Mouse (Mus musculus) bone marrow macrophage, adult 2 months (primary cell): ENCODE data around the gene Zfp423. TPM values are rescaled to one million over a fixed set of nuclear protein-coding genes. Genes with fewer than 3 reads are reported as not detected.

ENCODE experiments used
- H3K27ac ChIP-seq: 2 replicates; pipeline ENCODE4 v1.5.1; 2012; ENCODE audit warnings: low read depth, low read length; ENCODE audit not compliant: insufficient read depth
- H3K4me1 ChIP-seq: 2 replicates; pipeline ENCODE4 v1.6.1; 2012; ENCODE audit warnings: low read length; ENCODE audit not compliant: control insufficient read depth, insufficient read depth
- H3K4me3 ChIP-seq: 2 replicates; pipeline ENCODE4 v1.5.1; 2012; ENCODE audit warnings: mild to moderate bottlenecking, low read length, moderate library complexity; ENCODE audit not compliant: insufficient read depth
- CTCF ChIP-seq: IDR thresholded peaks from 2 replicates; pipeline ENCODE4 v1.5.1; 2012; ENCODE audit warnings: low read depth, mild to moderate bottlenecking, low read length, moderate library complexity
- POLR2A ChIP-seq: IDR thresholded peaks from 2 replicates; pipeline ENCODE4 v1.6.1; 2012; ENCODE audit warnings: mild to moderate bottlenecking, low read depth, low read length, borderline replicate concordance
- polyA plus RNA-seq: library from polyadenylated mRNA; stranded (reverse); fragments of >200 nt; gene quantifications from 2 replicates; pipeline ENCODE4 v1.2.4, GENCODE M21; 2012; ENCODE audit not compliant: missing spikeins, insufficient read depth, insufficient read length

Gene Zfp423
- polyA plus RNA-seq, 1 experiment: not detected

GRCm38 (mm10) chr8:87962514-87963225 lies 3.3 kb upstream of the Zfp423 start:
- no peak for TF ChIP-seq POLR2A
- Histone ChIP-seq H3K4me1 (no peaks in the 10 kb centered on the region), H3K27ac (no peak overlapping the region), H3K4me3 (no peak overlapping the region)

GRCm38 (mm10) chr8:87961680-87962513 lies 2.5 kb upstream of the Zfp423 start:
- Histone ChIP-seq H3K4me1 (no peaks in the 10 kb centered on the region), H3K4me3 (no peak overlapping the region), H3K27ac (no peak overlapping the region)
- TF ChIP-seq POLR2A (no peak), CTCF (no peak)

- Histone ChIP-seq H3K4me3 (no peak overlapping the region), H3K27ac (no peak overlapping the region), H3K4me1 (no peaks in the 10 kb centered on the region)
- TF ChIP-seq CTCF (peak; percentile 50), POLR2A (no peak)
Observed at GRCm38 (mm10) chr8:87961108-87961507, 1.7 kb upstream of the Zfp423 start.

GRCm38 (mm10) chr8:87960061-87960749 lies 810 bp upstream of the Zfp423 start:
- H3K27ac ChIP-seq: no peak overlapping the region
- no peak overlapping the region for H3K4me3 ChIP-seq
- no peak for TF ChIP-seq CTCF
- no peak for TF ChIP-seq POLR2A
- no peaks in the 10 kb centered on the region for H3K4me1 ChIP-seq

GRCm38 (mm10) chr8:87958451-87959319 lies 710 bp downstream of the Zfp423 start:
- peak overlapping the region; percentile 55 for H3K4me3 ChIP-seq
- no peaks in the 10 kb centered on the region for H3K4me1 ChIP-seq
- TF ChIP-seq POLR2A: no peak
- no peak overlapping the region for H3K27ac ChIP-seq

GRCm38 (mm10) chr8:87957871-87958450 lies 1.4 kb downstream of the Zfp423 start:
- Histone ChIP-seq H3K27ac (no peak overlapping the region), H3K4me3 (no peak overlapping the region), H3K4me1 (no peaks in the 10 kb centered on the region)
- TF ChIP-seq CTCF (no peak), POLR2A (no peak)

GRCm38 (mm10) chr8:87956001-87956400 lies 3.4 kb downstream of the Zfp423 start:
- Histone ChIP-seq H3K27ac (no peak overlapping the region), H3K4me1 (no peaks in the 10 kb centered on the region), H3K4me3 (no peak overlapping the region)
- no peak for TF ChIP-seq CTCF
- TF ChIP-seq POLR2A: no peak

GRCm38 (mm10) chr8:87953473-87953872 lies 5.9 kb downstream of the Zfp423 start:
- TF ChIP-seq POLR2A: no peak
- TF ChIP-seq CTCF: no peak
- Histone ChIP-seq H3K27ac (no peak overlapping the region), H3K4me3 (no peak overlapping the region), H3K4me1 (no peaks in the 10 kb centered on the region)

- Histone ChIP-seq H3K4me1 (no peaks in the 10 kb centered on the region), H3K27ac (no peak overlapping the region), H3K4me3 (no peak overlapping the region)
- TF ChIP-seq POLR2A (no peak), CTCF (no peak)
Observed at GRCm38 (mm10) chr8:87952298-87952697, 7.1 kb downstream of the Zfp423 start.
